Mouse (Mus musculus) embryo, embryonic 11 days (tissue): Measurements from ENCODE around the gene Lmo2.

Source experiments
- DNase-seq: peaks from one replicate; pipeline ENCODE4 v3.0.0-alpha.2; 2015

Gene Lmo2

DNA sequence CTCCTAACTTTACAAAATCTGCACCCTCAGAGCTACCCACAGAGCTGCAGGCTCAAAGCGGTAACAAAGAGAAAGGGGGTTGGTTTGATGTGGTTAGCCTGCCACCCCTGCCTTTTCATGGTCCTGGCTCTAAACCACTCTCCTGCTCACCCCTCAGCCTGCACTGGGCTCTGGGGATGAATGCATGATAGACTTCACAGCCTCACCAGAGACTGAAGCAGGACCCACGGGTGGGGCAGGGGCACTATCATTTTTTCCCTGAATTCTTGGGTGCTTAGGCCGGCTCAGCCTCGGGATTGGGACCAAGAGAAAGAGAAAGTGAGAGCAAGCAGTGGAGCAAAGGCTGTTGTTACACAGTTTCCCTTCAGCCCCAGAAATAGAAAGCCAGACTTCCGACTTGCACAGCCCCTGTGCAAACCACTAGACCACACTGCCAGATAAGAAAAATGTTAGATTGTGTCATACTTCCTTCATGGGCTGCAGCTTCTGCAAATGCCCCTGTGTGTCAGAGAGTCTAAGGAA, 12.2 kb upstream of the Lmo2 start:
- DNase-seq, result no peak

DNA sequence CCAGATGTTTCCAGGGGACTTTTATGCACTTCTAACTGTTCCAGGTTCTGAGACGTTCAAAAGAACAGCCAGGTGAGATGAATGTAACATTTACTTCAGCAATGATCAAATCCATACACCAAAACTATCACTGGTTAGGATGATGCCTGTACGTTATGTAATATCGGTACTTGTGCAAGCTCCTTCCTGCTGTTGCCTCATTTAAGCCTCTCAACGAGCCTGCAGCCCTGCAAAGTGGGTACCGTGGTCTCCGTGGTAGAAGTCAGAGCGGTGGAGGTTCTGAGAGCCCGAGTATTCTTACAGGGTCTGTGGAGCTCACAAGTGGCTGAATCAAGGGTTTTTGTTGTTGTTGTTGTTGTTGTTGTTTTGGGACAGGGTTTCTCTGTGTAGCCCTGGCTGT, 10.9 kb upstream of the Lmo2 start:
- no peak for DNase-seq

DNA sequence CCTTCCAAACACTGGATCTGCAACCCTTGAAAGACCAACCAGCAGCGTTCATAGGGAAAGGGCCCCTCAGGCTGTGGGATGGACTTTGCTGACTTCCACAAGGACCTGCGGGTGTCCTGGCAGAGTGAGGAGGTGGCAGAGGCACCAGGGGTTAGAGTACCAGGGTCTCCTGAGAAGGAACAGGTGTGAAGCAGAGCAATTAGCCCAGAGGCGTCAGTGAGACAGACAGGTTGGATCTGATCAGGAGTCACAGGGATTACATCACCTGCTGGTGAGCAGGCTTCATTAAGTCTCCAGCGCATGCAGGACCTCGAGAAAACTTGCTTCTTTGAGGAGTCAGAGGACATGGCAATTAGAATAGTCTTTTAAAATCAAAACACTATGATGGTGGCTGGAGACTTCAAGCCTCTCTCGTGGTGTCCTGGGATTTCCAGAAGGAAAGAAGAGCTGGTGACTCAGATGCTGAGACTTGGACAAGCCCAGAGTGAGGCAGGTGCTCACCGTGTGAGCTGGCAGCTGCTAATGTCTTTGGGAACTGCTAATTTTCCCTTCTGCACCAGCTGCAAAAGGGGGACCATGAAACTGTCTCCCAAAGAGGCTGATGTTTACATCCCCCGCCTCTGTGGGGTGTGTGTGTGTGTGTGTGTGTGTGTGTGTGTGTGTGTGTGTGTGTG, 9.7 kb upstream of the Lmo2 start:
- DNase-seq, result no peak

DNA sequence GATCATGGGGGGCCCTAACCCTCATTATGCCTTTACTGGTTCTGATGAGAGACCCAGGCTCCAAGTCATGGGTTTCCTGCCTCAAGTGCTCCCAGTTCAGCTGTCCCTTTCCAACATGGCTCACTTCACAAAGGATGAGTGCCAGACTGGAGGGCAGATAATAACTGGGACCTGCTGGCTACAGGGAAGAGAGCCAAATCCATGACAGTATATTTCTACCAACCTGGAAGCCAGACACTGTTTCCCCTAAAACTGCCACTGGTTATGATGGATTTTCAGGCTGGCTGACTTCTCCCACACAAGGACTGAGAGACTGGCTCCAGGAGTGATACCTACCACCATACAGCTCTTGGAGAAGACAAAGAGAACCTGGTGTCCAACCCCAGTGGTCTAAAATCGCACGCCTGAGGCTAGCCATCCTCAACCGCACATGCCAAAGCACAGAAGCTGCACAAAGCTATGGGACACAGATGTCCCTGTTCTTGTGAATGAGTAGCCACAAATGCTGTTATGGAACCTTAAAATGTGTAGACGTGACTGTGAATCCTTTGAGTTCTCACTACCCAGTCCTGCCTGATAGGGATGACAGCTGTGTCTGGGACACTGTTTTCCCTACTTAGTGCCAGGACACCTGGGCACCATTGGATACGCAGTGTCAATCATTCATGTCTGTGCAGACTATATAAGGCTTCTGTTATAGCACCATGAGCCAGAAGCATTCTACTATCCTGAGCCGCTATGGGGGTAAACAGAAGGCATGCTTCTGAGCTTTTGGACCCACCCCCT, 4.5 kb upstream of the Lmo2 start:
- DNase-seq, result no peak

DNA sequence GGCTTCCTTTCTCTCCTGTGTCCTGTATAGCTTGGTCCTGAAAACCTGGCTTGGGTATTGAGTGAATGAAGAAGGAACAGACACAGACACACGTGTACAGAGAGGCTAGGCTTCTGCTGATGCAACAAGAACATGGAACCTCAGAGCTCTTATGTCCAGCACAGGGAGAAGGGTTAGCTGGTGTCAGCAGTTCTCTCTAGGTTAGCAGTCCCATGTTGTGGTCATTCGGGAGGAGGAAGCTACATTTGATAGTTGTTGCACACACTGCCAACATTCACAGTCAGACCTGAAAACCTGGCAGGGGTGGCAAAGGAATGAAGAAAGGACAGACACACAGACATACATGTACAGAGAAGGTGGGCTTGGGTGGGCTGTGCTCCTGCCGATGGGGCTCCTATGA, 2.1 kb upstream of the Lmo2 start:
- DNase-seq, result no peak

DNA sequence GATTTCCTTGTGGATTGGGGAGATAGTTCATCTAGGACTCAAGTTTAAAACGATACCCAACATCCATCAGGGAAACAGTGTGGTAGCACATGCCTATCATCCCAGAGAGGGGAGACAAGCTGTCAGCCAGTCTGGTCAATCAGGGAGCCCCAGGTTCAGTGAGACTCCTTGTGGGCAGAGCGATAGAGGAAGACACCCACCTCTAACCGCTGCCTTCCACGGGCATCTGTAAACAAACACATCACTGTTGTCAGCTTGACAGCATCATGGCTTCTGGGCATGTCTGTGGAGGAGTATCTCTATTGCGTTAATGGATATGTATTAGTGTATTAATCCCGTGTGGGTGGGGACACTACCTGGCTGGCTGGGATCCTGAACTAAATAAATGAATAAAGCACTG, 919 bp upstream of the Lmo2 start:
- no peak for DNase-seq

DNA sequence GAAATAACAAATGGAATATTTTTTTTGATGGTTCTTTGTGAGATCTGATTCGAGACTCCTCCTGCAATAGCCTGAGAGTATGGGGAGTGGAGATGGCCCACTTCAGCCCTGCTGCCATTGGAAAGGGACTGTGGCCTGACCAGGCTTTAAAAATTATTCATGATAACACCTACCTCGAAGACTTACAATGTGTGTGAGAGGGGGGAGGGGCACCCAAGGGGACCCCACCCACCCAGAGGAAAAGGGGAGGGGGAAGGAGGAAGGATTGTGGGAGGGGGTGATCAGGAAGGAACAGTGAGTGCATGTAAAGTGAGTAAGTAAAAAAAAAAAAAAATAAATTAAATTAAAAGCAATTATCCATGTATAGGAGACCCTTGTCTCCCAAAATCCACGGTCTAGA, 848 bp downstream of the Lmo2 start:
- DNase-seq, result no peak

DNA sequence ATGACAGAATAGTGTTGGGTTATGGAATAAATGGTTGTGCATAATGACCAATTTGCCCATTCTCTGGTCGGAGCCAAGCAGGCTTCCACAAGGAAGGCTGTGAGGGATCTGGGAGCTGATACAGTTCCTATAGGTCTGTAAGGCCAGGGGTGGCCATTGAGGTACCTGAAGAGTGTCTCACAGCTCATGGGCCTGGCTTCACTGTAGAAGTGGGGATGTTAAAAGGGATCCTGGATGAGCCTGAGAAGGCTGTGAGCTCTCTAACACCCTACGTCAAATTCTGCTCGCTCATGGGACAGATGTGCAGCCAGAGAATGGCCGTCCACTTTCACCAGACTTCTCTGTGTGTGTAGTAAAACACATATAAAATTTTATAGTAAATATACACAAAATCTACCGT, 1.3 kb downstream of the Lmo2 start:
- DNase-seq, result no peak

DNA sequence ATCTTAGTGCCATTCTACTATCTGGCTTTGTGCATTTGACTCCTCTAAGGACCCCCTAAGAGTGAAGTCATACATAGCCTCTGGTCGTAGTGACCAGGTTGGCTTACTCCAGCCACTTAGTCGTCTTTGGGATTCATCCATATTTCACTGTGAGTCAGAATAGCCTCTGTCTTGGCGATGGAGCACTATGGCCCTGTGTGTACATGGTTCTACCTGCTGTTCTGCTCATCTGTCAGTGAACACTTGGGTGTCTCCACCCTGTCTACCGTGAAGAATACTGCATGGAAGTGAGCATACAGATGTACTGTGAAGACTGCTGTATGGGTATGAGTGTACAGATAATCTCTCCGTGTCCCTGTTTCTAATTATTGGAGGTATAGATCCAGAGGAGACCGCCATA, 1.8 kb downstream of the Lmo2 start:
- no peak for DNase-seq

DNA sequence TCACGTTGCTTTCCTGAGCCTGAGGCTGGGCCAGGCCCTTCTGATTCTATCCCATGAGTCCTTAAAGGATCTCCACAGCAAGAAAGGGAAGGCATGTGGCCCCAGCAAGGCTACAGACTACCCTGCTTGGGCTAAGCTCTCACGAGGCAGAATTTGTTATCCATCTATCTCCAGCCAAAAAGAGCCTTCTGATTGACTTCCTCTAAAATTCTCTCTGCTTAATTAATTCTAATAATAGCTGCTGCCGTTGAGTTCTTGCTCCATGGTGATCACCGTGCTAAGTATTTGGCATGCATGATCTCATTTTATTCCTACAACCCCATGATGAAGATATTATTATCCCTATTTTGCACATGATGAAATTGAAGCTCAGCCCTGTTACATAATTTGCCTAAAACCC, 4.6 kb downstream of the Lmo2 start:
- DNase-seq, result no peak

DNA sequence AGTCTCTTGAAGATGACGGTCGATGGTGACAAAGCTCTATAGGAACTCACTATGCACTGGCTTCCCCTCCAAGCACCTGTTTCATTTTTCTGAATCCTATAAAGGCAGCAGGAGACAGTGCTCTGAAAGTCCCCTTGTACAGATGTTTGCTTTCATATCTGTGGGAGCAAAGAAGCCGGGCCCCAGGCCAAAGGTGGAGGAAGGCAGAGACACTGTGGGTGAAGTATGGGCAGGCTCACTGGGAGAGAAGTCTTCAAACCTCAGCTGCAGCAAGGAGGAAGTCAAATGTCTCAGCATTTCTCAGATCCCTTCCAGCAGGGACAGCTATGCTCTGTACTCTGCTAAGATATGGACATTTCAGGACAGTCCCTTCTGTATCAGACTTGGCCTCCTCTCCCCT, 7.6 kb downstream of the Lmo2 start:
- DNase-seq, result no peak

DNA sequence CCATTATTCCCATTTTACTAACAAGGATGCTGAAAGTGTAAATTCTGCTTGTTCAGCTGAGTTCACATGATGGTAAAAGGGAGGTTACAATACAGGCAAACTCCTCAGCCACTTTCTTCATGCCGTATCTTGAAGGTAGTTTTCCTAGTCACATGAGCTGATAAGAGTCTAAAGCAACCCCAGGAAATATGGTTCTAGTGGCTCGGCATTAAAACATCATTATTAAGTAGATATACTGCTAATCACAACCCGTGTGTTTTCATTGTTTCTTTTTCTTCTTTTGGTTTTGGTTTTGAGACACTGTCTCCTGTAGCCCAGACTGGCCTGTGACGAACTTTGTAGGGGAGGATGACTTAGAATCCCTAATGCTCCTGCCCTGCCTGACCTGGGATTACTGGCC, 10.4 kb downstream of the Lmo2 start:
- no peak for DNase-seq

DNA sequence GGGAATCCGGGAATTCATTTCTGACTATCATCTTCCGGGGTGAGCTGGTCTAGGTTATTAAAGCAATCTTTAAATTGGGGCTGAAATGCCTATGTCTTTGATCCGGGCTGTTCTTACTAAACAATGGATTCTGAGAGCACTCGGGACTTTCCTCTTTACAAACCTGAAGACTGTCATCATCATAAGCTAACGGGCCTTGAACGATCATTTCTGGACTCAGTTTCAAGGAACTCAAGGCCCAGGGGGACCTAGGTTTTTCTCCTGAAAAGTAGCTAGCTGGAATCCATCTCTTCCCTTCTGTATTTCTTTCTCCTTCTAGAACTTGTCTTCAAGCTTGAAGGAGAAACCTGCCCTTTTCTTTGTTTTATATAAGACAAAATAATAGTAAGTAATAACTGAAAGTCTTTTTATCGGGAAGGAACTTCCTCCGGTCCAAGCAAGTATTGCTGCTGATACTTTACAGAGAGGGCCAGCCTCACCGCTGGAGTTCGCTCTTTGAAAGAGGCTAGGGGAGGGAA, 11.2 kb downstream of the Lmo2 start:
- peak; percentile 18 for DNase-seq

DNA sequence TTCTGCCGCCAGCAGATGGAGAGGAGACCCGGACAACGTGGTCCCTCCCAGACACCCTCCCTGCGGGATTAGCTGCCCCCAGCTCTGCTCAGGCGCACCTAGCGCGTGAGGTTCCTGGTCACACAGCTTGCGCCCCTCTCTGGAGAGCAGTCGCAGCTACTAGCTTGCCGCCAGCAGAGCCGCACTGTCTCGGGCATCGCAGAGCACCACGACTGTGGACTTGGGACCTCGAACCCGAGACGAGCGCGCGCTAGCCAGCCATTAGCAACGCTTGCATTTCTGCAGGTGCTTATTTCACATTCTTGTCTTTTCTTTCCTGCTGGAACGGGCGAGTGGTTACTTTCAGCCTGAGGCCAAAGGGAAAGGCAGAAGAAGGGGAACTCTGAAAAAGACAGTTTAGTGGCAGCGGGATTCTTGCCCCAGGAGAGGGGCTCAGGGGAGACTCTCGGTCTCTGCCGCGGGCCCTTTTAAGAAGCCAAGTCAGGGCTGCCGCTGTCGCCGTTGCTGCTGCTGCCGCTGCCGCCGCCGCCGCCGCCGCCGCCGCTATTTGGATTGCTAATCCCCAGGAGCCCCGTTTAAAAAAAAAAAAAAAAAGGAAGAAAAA, 11.8 kb downstream of the Lmo2 start:
- peak; percentile 85 for DNase-seq

DNA sequence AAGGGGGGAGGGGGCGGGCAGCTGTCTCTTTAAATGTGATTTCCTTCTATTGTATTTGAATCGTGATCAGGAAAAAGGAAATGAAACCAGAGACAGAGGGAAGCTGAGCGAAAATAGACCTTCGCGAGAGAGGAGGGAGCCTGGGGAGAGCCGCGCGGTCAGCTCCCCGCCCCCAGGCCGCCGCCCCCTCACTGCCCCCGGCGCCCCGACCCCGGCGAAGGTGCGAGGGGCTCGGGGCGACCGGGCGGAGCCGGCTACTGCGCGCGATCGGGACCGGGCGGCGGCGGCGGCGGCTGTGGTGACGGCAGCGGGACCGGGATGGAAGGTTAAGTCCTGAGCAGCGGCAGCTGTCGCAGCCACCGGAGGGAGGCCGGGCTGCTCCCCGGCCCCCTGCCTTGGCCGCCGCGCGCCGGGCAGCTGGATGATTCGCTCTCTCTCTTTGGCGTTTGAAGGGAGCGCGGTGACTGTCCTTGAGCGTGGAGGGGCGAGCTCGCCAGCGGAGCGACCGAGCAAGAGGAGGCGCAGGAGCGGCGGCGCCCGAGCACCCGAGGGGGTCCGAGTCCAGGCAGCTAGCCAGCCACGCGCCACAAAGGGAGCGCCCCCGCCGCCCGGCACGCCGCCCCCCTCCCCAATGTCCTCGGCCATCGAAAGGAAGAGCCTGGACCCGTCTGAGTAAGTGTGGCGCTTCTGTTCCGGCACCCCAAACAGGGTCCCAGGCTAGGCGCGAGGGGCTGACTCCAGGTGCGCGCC, 12.4 kb downstream of the Lmo2 start:
- peak; percentile 68 for DNase-seq

DNA sequence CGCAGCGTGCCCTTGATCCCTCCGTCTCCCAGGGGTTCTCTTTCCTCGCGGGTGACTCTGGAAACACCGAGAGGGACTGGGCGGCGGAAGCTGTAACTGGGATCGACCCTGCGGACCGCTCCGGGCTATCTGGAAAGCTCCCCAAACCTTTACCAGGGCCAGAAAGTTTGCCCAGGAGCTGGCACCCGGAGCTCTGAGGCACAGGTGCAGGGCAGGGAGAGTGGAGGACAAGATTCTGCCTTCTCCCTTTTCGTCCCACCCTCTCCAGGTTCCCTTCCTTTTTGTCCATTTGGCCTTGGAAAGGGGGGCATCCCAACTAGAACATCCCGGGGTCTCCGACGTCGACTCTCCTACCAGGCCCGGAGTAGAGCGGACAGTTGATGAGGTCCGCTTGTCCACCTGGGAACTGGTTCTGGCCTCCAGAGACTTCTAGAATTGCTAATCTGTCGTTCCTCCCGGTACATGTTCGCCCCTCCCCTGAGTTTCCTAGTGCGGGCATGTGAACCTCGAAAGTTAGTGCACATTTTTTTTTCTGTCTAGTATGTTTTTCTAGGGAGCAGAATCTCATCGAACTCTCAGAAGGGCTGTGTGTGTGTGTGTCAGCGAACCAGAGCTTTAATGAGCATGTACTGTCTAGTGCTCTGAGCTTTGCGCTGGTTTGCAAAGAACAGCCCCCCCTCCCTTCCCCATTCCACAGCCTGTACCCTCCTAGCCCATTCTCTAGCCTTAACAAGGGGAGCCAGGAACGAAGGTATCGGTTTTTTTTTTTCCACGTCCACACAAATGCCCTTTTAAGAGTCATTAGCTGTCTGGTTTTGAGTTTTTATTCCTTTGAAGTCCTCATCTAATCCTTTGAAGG, 13.2 kb downstream of the Lmo2 start:
- peak; percentile 26 for DNase-seq

DNA sequence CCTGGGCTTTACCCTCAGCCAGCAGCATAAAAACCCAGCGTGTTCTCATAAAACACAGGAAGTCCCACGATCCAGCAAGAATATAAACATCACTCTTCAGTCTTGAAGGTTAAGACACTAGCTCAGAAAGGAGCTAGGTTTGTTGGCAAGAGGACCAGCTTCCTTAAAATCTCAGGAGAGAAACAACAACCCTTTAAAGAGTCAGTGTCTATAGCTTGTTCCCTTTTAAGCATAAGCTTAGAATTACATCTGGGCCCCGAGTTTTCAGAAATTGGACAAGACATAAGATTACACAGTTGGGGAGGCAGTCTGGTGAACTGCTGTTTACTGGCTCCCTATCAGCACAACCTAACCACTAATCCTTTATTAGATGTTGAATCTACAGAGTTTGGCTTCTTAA, 14.1 kb downstream of the Lmo2 start:
- no peak for DNase-seq

DNA sequence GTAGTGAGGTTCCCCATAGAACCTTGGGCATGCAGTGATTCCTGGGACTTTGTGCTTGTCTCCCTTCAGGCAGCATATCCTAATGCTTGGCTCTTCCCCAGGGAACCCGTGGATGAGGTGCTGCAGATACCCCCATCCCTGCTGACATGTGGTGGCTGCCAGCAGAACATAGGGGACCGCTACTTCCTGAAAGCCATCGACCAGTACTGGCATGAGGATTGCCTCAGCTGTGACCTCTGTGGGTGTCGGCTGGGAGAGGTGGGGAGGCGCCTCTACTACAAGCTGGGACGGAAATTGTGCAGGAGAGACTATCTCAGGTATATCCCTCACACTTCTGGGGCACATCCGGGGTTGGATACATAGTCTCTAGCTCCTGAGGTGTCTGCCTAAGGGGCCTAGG, 18.1 kb downstream of the Lmo2 start:
- no peak for DNase-seq

DNA sequence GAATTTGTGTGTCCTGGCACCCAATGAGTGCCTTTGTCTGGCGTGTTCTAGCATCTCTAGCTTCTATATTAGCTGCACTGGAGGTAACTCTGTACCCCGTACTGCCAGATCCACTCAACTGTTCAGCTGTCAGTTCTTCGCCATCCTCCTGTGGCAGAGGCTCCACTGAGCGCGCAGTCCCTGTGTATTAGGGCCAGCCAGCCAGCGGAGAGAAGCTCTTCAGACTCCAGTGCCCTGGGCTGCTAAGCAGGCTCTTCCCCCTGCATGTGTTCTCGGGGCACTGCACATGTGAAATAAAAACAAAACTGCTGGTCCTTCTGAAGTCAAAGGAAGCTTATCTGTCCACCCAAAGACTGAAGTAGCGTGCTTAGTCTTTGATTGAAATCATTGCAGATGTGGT, 19.4 kb downstream of the Lmo2 start:
- DNase-seq, result peak; percentile 12

DNA sequence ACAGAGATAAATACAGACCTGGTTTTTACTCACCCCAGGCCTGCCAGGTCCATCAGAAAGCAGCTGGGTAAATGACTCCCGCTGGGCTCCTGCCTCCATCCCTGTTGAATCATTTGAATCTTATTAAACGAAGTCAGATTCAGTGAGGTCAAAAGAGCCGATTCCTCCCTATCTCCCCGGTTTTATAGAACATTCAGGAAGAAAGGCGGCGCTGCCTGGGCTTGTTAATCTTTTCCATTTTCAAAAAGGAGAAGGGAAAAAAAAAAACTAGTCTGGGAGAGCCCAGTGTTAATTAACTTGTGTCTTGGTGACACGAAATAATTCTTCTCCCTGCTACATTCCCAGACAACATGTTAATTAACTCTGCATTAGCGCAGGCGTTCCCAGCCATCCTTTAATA, 19.9 kb downstream of the Lmo2 start:
- DNase-seq, result no peak

DNA sequence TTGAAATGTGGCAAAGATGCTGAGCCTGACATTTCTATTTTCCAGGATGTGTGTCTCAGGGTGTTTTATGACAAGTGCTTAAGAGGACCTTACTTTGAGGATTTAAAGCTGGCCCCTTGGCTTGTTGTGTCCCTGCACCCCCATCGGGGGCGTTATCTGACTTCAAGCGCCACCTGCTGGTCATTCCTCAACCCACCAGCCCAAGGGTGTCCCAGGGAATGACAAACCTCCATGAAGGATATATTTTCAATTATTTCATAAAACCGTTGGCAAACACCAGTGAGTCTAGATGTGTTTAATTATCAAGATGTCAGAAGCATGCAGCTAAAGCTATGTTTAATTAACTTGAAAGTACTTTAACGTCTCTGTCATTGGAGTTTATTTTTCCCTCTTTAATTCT, 24.5 kb downstream of the Lmo2 start:
- DNase-seq, result peak; percentile 90

DNA sequence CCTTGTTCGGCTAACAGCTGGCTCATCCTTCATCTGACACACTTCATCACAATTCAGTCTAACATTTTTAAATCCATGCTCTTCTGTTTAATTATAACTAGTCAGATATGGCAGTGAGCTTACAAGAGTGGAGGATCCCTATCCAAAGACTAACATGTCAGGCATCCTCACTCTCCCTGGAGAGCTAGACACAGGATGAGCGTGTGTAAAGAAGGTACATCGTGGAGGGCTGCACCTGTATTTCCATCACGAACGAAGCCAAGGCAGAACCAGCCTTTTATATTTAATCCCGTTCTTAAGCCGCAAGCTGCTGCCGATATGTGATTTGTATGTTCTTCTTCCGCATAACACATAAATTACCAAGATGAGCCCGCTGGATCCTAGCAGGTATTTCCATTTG, 25.4 kb downstream of the Lmo2 start:
- DNase-seq, result no peak
